Mouse (Mus musculus) olfactory bulb, adult 2 months (tissue): ENCODE results near the gene Dync1i1.

ENCODE experiments used
- CTCF ChIP-seq: fragments of 200-500 bp; IDR thresholded peaks from 2 replicates; pipeline ENCODE4 v1.5.1; 2012; ENCODE audit warnings: low read depth, mild to moderate bottlenecking, low read length, moderate library complexity; ENCODE audit not compliant: insufficient read depth
- POLR2A ChIP-seq: fragments of 200-500 bp; IDR thresholded peaks from 2 replicates; pipeline ENCODE4 v1.6.1; 2012; ENCODE audit warnings: mild to moderate bottlenecking, low read depth, low read length, moderate library complexity; ENCODE audit not compliant: insufficient read depth

DNA sequence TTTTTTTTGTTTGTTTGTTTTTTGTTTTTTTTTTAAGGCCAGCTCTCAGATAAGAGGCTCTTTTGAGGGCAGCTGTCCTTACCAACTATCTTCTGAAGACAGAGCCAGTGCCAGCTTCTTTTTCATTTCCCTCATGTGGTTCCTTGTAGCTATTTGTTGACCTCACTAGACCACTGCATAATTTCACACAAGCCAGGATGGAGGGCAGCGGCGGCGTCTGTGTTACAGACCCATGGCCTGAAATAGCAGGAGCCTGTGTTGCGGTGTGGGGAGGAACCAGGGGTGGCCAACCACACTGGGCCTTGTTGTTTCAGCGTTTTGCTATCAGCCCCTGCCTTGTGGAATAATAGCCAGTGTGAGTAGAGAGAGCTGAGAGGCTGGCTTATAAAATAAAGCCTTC, 145.6 kb downstream of the Dync1i1 start:
- TF ChIP-seq CTCF (no peak), POLR2A (no peak)
